Mouse (Mus musculus): ENCODE results near the gene Olfr365. TPM values are rescaled to one million over a fixed set of nuclear protein-coding genes. Genes with fewer than 3 reads are reported as not detected.

The Olfr365 gene
- total RNA-seq (2015; ENCODE audit: low replicate concordance) = not detected in 2 replicates
- total RNA-seq (2017; ENCODE audit: low replicate concordance) = not detected in 2 replicates

GRCm38 (mm10) chr2:37187898-37188297 lies at the start of gene Olfr365:
Gene Olfr365, plus strand, starts transcription at chr2:37188198.
- ATAC-seq (replicated peaks; ENCODE audit: low FRiP score, poor library complexity, severe bottlenecking) = no peak

GRCm38 (mm10) chr2:37139022-37139421 lies 49.0 kb upstream of the Olfr365 start, which contains the start of gene Olfr364-ps1:
Gene Olfr364-ps1, plus strand, starts transcription at chr2:37139322.
- no peak for ATAC-seq (replicated peaks; ENCODE audit: low FRiP score, poor library complexity, severe bottlenecking)

- ATAC-seq (replicated peaks; ENCODE audit: low FRiP score, poor library complexity, severe bottlenecking) = no peak
Measured at GRCm38 (mm10) chr2:37211274-37211673, 23.3 kb downstream of the Olfr365 start, which contains the start of gene Olfr366. Gene Olfr366, plus strand, starts transcription at chr2:37211574.

Other genes with a start within 250 kb of the Olfr365 start
- not detected in 2 replicates for gene Olfr357, start 194.4 kb upstream of the Olfr365 start, total RNA-seq (2015; ENCODE audit: low replicate concordance)
- gene Olfr357, start 194.4 kb upstream of the Olfr365 start, total RNA-seq (2017; ENCODE audit: low replicate concordance) = not detected in 2 replicates
- not detected in 2 replicates for gene Olfr358, start 178.9 kb upstream of the Olfr365 start, total RNA-seq (2015; ENCODE audit: low replicate concordance)
- gene Olfr358, start 178.9 kb upstream of the Olfr365 start, total RNA-seq (2017; ENCODE audit: low replicate concordance) = not detected in 2 replicates
- gene Olfr360, start 122.5 kb upstream of the Olfr365 start, total RNA-seq (2015; ENCODE audit: low replicate concordance) = not detected in 2 replicates
- not detected in 2 replicates for gene Olfr360, start 122.5 kb upstream of the Olfr365 start, total RNA-seq (2017; ENCODE audit: low replicate concordance)
- gene Olfr361, start 98.9 kb upstream of the Olfr365 start, total RNA-seq (2015; ENCODE audit: low replicate concordance) = not detected in 2 replicates
- gene Olfr361, start 98.9 kb upstream of the Olfr365 start, total RNA-seq (2017; ENCODE audit: low replicate concordance) = not detected in 2 replicates
- not detected in 2 replicates for gene Olfr362, start 70.3 kb upstream of the Olfr365 start, total RNA-seq (2015; ENCODE audit: low replicate concordance)
- not detected in 2 replicates for gene Olfr362, start 70.3 kb upstream of the Olfr365 start, total RNA-seq (2017; ENCODE audit: low replicate concordance)
- gene Olfr364-ps1, start 48.9 kb upstream of the Olfr365 start, total RNA-seq (2015; ENCODE audit: low replicate concordance) = not detected in 2 replicates
- not detected in 2 replicates for gene Olfr364-ps1, start 48.9 kb upstream of the Olfr365 start, total RNA-seq (2017; ENCODE audit: low replicate concordance)
- gene Olfr366, start 23.4 kb downstream of the Olfr365 start, total RNA-seq (2015; ENCODE audit: low replicate concordance) = not detected in 2 replicates
- not detected in 2 replicates for gene Olfr366, start 23.4 kb downstream of the Olfr365 start, total RNA-seq (2017; ENCODE audit: low replicate concordance)
- not detected in 2 replicates for gene Olfr368, start 138.3 kb downstream of the Olfr365 start, total RNA-seq (2015; ENCODE audit: low replicate concordance)
- not detected in 2 replicates for gene Olfr368, start 138.3 kb downstream of the Olfr365 start, total RNA-seq (2017; ENCODE audit: low replicate concordance)
- gene Pdcl, start 171.1 kb downstream of the Olfr365 start, total RNA-seq (2015; ENCODE audit: low replicate concordance) = 9.0 and 19.4 TPM in 2 replicates
- gene Pdcl, start 171.1 kb downstream of the Olfr365 start, total RNA-seq (2017; ENCODE audit: low replicate concordance) = 19.6 and 24.3 TPM in 2 replicates
- 40.1 and 52.1 TPM in 2 replicates for gene Rc3h2, start 234.7 kb downstream of the Olfr365 start, total RNA-seq (2015; ENCODE audit: low replicate concordance)
- 52.0 and 64.7 TPM in 2 replicates for gene Rc3h2, start 234.7 kb downstream of the Olfr365 start, total RNA-seq (2017; ENCODE audit: low replicate concordance)